Mouse (Mus musculus) thymus, postnatal 4 days (tissue): ENCODE data around the gene Otud7b.
"Not testable (repeated sequence)": the region's sequence is repeated elsewhere in the genome, so short reads cannot be mapped to it uniquely, and the experiment has no call there.

ENCODE experiments used
- DNase-seq: peaks from one replicate; pipeline ENCODE4 v3.0.0; 2021

Otud7b gene

DNA sequence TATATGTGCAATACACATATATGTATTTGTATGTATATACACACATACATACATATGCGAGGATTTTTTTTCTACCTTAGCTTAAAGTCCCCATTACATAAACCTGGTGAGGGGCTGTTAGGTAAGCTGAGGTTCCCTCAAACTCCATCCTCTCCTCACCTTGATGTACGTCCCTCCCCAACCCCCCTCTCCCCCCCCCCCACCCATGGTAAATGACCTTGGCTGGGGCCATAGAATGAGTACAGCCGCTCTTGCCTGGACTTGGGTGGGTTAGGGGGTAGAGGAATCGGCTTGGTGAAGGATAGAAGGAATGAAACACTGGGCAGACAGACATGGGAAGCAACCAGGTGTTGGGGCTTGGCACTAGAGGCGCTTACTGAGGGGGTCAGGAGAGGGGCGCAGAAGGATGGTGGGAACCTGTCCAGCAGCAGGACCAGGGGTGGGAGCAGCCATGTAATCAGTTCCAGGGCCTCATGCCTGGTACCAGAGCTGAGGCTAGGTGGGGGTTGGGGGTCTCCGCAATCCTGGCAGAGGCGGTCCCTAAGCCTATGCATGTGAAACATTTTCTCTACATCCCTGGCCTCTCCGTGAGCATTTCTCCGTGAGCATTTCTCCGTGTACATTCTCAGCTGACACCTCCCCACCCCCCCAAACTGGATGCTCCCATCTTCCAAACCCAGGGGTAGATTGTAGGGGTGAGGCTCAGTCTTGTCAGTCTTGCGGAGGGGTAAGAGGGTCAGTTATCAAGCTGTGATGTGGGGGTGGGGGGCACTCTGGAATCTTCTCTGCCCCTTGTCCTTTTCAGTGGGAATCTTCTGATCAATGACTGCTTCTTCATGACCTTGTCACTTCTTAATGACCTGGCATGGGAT, 77.4 kb downstream of the Otud7b start:
- no peak for DNase-seq

DNA sequence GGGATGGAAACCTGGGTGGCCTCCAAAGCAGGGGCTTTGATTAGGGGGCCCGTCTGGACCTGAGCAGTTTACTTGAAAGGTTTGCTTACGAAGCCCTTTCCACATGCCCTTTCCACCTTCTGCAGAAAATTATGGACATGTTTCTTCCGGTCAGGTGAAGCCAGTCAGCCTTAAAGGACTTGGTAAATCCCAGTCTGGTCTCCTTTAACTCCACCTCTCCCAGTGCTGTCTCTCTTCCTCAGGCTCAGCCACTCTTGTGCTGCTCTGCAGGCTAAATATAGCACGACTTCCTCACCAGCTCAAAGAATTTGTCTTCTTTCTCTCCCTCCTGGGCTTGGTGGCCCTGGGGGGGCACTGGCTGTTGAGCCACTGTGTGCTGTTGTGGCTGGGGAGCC, 78.1 kb downstream of the Otud7b start:
- DNase-seq, result no peak

DNA sequence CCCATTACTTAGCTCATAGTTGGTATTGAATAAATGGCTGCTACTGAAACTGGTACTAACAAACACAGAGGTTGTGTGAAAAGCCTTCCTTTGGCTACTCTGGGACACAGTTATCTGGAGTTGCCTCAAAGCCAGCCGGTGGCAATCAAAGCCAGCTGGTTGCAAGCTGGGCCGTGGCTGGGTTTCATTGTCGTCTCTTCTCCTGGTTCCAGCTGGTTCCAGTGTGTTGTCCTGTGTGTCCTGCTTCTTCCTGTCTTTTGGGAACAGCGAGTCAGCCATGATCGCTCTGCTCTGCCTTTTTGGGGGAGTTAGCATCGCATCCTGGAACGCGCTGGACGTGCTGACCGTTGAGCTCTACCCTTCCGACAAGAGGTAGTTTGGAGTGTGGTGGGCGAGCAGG, 88.7 kb downstream of the Otud7b start:
- no peak for DNase-seq

DNA sequence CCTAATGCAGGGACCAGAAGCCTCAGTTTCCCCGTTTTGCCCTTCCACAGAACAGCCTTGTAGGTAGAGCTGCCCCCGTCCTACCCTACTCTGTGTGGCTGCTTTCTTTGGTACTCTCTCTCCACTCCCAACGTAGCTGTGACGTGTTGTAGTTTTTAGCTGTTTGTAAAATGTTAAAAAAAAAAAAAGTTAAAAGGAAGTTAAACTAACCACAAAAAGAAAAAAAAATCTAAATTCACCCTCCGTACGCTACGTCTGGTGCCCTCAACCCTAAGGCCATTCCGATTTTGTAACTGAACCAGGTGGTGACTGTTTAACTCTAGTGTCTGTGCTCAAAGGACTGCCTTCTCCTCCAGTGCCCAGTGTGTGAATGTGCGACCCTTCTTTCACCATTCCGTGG, 90.6 kb downstream of the Otud7b start:
- peak; percentile 17 for DNase-seq

DNA sequence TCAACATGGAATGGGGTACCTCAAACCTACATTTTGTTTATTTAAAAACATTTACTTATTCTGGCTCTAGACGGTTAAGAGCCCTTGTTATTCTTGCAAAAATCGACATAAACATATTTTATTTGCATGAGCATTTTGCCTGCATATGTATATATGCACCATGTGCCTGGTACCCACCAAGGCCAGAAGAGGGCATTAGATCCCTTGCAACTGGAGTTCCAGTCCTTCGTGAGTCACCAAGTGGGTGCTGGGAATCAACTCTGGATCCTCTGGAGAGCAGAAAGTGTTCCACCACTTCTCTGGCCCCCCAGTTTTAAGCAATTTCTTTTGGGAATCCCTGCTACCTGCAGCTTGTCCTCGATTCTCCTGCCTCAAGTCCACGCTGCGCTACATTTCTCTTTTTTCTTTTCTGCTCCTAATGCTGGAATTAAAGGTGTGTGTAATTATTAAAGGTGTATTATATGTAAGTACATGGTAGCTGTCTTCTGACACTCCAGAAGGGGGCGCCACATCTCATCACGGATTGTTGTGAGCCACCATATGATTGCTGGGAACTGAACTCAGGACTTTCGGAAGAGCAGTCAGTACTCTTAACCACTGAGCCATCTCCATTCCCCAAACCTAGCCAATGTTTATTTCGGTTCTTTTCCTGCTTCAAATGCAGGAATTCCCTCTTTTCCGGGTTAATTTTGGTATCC, 91.4 kb downstream of the Otud7b start:
- peak; percentile 60 for DNase-seq

DNA sequence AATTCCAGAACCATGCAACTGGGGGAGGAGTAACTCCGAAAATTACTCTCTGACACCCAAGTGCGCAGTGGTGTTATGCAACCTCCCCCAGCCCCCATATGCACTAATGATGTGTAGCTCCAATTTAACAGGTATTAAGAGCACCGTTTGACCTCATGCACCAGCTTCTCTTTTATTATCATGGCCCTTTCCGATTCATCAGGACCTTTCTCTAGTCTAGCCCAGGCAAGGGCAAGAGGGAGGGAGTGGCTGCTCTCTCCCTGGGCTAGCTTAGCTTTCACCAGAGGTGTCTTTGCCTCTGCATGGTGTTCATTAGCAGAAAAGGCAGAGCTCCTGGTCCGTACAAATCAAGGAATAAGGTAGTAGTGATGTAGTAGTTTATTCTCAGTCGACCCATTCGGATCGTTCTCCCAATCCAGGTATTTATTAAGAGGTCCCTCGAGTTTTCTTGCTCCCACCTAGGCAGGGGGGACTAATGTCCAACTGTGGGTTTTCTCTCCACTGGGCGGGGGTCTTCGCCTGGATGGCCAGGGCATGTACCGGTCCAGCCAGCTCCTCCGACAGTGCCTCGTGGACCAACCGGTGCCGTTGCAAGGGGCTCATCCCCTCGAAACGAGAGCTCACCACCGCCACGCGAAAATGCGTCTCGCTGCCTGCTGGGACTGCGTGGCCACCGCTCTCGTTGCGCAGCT, 92.3 kb downstream of the Otud7b start:
- DNase-seq, result peak; percentile 20

DNA sequence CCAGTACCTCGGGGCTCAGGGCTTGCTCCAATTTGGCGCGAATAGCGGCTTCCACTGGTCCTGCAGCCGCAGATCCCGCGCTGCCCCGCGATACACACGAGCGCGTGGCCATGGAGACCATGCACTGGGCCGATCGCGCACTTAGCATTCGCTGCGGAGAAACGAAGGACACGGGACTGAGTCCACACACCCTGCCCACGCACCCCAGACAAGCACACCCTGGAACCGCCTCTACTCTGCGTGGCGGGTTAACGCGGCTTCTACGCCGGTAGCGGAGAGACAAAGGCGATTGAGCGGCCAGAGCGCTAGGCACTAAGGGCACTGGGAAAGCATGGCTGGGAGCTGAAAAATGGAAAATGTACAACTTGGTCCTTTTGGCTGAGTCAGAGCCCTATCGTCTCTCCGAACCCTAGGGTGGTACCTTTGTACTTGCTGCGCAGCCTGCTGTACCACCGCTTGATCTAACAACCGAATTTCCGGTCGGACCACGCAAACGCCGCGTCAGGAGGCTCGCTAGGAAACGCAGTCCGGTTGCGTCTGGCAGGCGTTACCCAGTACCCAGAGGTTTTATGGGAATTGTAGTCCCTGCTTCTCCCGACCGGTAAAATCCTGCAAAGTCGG, 92.9 kb downstream of the Otud7b start:
- DNase-seq, result peak; percentile 81

DNA sequence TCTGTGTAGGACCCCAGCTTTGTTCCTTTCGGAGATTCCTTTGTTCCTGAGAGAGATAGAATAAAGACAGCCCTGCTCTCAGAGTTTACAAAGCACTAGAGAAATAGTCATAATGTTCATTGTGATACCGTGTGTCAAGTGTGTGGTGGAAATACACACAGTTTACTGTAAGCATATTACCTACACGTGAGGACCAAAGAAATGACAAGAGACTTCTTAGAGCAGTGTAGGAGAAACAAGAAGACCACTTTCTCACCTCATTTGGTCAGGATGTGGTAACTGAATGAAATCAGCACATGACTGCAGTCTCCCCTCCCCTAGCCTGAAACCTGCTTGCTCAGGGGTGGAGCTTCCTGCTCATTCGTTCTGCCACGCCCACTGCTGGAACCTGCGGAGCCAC, 93.9 kb downstream of the Otud7b start:
- peak; percentile 31 for DNase-seq

DNA sequence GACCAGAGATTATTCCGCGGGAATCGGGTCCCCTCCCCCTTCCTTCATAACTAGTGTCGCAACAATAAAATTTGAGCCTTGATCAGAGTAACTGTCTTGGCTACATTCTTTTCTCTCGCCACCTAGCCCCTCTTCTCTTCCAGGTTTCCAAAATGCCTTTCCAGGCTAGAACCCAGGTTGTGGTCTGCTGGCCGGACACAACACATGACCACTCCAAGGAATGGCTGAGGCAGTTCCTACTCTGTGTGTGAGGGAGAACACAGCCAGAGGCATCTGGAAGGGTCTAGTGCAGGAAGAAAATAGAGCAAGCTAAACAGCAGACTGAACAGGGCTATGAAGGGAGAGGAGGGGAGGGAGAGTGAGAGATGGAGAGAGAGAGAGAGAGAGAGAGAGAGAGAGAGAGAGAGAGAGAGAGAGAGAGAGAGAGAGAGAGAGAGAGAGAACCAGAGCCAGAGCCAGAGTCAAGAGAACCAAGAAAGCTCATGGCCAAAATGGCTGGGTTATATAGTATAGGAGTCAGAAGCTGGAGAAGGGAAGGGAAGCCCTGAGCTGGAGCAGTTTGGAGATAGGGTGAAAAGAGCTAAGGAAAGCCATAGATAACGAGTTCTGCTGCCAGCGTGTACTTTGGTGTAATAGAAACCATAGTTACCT, 94.4 kb downstream of the Otud7b start:
- DNase-seq, result not testable (repeated sequence)

DNA sequence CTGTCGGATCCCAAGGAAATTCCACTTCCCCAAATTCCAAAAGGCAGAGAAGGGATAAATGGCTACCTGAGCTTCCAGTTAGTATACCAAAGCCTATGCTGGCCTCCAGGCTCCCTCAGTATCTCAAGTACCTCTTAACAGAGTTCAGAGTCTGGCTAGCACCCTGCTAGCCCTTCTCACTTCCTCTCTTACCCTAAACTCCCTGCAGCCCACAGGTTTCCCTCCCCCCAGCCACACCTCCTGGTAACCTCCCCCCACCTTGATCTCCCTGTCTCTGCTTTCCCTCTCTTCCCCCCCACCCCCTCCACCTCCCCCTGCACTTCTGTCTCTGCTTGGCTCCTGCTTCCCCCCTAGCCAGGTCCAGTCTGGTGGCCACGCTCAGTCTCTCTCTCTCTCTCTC, 95.4 kb downstream of the Otud7b start:
- DNase-seq, result no peak

DNA sequence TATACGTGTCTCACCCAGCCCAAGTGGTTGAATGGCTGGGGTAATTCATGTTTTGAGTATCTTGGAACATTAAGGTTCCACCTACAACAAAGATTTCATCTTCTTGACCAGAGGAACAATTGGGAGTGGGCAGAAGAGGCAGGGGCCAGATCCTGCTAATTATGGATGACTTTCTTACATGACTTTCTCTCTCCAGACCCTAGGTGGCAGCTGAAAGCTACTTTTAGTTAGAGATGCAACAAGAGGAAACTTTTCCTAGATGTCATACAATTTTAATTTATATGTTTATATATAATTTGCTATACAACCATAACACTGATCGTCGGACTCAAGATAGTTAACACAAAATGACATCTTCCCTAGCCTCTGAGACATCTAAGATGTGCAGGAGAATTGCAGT, 103.5 kb downstream of the Otud7b start:
- no peak for DNase-seq

DNA sequence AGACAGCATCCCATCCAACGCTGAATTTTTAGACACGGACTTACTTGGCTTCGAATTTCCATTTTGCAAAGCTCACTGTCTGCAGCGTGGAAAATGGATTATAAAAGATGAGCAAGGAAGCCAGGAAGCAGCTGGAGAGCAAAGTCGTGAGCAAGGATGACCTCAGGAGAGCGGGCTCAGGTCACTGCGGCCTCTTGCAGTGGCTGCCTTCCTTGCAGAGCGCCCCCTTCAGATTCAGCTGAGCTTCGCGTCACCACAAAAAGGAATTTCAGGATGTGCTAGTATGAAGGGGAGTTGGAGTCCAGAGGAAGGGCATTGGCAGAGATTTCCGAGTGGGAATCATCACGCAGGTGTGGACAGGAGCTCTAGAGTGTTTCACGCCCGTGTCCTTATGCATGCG, 104.9 kb downstream of the Otud7b start:
- no peak for DNase-seq
